Mouse (Mus musculus) layer of hippocampus, postnatal 10 days (tissue): Measurements from ENCODE around the gene Trdn. TPM values are rescaled to one million over a fixed set of nuclear protein-coding genes. Genes with fewer than 3 reads are reported as not detected.

ENCODE experiments used
- DNase-seq, 2 experiments: peaks; one replicate each; pipeline ENCODE4 v3.0.0; 2021; ENCODE audit warnings: low spot score in 2 of 2
- long read RNA-seq: library from polyadenylated mRNA; stranded (forward); transcript quantifications from one replicate; pipeline ENCODE4 v2.0.0, GENCODE M21; 2023
- total RNA-seq, 2 experiments: library from RNA; stranded (reverse); gene quantifications; 2 replicates each; pipeline ENCODE4 v1.2.3; 2021

Gene Trdn
- total RNA-seq, result not detected
- long read RNA-seq, partial matches to known transcripts, result 0 of 2 reads
- long read RNA-seq, other reads (novel, unspliced or antisense), result 2 of 2 reads

GRCm38 (mm10) chr10:33080254-33080653 is at the start of gene Trdn:
Gene Trdn, plus strand, starts transcription at chr10:33080554.
- no peak for DNase-seq

DNA sequence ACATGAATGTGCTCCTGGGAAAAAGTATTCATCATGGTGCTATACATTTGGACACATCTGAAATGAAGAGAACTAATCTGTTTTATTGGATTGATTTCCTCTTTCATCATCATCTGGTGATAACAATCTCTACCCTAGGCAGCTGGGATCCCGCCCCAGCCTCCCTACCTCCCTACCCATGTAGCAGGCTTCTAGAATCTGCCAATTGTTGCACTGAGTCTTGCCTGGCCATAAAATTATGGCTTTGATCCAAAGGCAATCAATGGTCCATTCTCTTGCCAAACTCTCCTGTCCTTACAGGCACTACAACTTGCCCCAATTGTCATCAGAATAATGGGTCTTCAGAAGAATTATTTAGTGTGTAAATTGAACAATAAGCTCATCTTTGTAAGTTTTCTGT is 19.6 kb upstream of the Trdn start:
- no peak for DNase-seq

GRCm38 (mm10) chr10:33065566-33065965 is 14.8 kb upstream of the Trdn start:
- no peak for DNase-seq

DNA sequence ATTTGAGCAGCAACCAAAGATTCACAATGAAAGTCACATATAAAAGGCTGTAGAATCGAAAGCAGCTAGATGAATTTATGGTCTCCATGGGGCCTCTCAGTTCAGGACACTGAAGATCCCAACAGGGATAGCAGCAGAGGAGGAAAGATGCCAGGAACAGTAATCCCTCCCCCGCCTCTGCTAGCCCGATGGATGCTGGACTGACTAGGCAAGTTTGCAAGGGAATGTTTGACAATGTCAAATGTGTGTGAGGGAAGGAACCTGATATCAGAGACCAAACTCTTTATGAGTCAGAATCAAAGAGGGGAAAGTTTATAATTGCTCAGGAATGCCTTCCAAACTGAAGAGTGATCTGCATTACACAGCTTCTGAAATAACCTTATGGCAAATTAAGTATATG is 7.2 kb upstream of the Trdn start:
- DNase-seq, result no peak

GRCm38 (mm10) chr10:33082151-33082844 is 1.9 kb downstream of the Trdn start:
- no peak for DNase-seq

GRCm38 (mm10) chr10:33082961-33083626 is 2.7 kb downstream of the Trdn start:
- no peak for DNase-seq

GRCm38 (mm10) chr10:33083627-33084158 is 3.3 kb downstream of the Trdn start:
- no peak for DNase-seq

GRCm38 (mm10) chr10:33088403-33088802 is 8.0 kb downstream of the Trdn start:
- DNase-seq, result no peak

GRCm38 (mm10) chr10:33092400-33092799 is 12.0 kb downstream of the Trdn start:
- no peak for DNase-seq

DNA sequence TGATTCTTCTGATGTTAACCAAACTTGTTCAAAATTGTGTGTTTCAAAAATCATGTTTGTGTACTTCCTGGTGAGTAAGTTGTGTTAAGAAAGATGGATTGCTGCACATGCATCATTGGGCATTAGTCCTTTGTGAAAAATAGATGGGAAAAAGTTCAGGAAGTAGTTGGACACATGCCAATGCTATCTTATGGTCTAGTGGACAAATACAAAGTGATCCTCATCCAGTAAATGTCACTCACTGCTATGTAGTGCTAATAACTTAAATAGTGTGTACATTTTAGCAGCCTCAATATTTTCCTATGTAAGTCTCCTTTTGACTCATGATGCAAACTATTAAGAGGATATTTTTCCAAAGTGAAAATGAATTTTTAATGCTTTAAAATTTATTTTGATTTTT is 27.6 kb downstream of the Trdn start:
- no peak for DNase-seq

DNA sequence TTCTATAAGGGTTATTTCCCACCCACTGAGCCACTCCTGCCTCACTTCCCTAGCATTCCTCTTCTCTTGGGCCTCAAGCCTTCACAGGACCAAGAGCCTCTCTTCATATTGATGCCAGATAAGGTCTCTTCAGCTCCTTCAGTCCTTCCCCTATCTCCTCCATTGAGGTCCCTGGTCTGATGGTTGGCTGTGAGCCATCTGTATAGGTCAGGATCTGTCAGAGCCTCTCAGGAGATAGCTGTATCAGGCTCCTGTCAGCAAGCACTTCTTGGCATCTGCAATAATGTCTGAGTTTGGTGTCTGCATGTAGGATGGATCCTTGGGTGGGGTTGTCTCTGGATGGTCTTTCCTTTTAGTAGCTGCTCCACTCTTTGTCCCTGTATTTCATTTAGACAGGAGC is 42.7 kb downstream of the Trdn start:
- no peak for DNase-seq

GRCm38 (mm10) chr10:33144911-33145310 is 64.6 kb downstream of the Trdn start:
- peak in 1 of 2 experiments; percentile 8 for DNase-seq

DNA sequence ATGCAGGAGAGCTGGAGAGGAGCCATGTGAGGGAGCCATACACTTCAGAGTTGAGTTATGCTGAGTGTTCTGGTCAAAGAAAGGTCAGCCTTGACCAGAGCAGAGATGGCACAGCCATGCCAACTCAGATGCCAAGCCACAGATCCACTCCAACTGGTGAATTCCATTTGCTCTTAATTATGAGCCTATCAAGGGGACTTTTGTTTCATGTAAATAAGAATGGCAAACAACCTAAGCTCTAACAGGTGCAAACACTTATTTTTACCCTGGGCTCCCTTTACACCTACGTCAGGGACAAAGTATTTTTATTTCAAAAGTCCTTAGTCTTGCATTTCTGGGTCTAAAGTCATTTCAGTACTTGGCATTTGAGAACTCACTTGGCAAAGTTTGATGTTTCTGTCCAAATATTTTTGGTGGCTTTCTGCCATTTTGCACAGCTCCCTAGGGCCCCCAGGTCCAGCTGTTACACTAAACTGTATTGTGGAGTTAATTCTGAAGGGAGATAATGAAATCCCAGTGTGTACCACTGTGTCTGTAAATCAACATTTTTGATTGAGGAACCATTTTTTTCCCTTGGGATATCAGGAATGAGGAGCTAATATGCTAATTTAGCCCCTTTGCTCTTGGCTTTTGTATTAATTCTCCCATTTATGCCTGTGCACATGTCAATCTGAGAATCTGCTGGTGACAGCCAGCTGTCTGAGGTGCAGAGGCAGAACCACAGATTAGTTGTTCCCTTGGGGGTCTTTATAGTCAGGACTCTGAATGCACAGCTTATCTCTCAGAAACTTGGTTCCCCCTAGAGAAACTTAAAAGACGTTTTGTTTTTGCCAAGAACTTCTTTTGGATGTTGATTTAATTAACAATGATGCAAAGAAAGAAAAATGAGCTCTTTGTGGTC is 99.6 kb downstream of the Trdn start:
- DNase-seq, result no peak

GRCm38 (mm10) chr10:33189031-33189430 is 108.7 kb downstream of the Trdn start:
- no peak for DNase-seq

DNA sequence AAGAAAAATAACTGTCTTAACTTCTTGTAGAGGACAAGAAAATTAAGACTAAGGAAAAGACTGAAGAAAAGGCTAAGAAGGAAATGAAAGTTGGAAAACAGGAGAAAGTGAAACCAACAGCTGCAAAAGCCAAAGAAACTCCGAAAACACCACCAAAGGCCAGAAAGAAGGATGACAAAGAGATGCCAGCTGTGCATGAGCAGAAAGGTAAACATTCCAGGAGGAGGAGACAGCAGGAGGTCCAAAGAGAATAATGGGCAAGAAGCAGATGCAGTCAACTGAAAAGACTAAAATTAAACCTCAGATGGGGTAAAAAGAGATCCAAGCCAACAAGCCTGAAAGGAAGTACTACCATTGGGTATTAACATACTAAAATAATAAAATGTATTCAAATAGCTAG is 115.6 kb downstream of the Trdn start:
- no peak for DNase-seq

GRCm38 (mm10) chr10:33198257-33198656 is 117.9 kb downstream of the Trdn start:
- DNase-seq, result no peak

GRCm38 (mm10) chr10:33210411-33210810 is 130.1 kb downstream of the Trdn start:
- no peak for DNase-seq

DNA sequence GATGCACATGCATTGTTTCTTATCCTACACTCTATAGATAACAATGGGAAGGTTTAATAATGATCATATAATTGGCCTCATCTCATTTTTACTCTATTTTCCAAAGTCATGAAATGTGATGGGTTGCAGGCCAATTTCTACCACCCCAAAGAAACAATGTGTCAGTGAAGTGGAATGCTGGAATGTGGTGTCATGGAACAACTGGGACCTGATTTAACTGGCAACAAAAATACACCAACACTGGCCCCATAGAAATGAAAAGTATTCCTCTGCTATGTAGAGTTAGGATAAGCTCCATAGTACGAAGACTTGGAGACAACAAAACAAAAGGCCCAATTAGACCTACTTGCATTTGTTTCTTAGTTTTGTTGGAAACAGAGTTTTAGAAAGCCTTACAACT is 173.6 kb downstream of the Trdn start:
- no peak for DNase-seq

DNA sequence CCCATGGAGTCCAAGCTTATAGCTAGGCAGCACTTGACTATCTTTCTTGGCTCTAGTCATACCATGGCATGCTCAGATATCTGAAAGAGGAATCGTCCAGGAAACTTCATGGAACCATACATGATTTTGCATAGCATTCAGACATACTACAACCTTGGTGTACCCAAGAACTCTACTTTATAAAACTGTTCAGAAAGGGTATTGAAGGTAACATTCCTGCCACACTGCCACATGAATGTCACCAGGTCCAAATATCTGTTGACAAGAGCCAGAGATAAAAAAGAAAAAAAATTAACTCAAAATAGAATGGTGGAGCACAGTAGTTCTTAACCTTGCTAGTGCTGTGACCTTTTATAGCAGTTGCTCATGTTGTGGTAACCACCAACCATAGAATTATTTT is 175.8 kb downstream of the Trdn start:
- no peak for DNase-seq

- peak; percentile 24 to 53 for DNase-seq
Measured at GRCm38 (mm10) chr10:33304982-33305381, 224.6 kb downstream of the Trdn start.

DNA sequence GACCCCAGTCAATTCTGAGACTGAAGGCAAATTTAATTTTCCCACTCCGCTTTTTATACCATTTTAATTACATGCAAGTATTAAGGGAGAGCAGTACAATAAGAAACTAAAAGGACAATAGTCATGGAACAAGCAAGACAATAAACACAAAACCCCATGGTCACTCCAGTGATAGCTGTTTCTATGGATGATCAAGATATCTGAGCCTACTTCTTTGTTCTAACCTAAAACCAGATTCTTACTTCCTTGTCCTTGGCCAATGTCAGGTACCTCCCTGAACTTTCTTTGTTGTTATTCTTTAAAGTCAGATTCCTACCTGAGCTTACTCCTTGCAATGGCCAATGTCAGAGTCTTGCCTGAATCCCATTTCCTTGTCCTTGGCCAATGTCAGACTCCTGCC is 272.7 kb downstream of the Trdn start:
- DNase-seq, result no peak

GRCm38 (mm10) chr10:33366521-33366920 is 286.2 kb downstream of the Trdn start:
- no peak for DNase-seq
